Mouse (Mus musculus) central nervous system, embryonic 11.5 days (tissue): ENCODE data around the gene Tlk2. TPM values are rescaled to one million over a fixed set of nuclear protein-coding genes. Genes with fewer than 3 reads are reported as not detected.

Source experiments
- polyA plus RNA-seq: library from polyadenylated mRNA; depleted of rRNA; stranded (reverse); fragments of >200 nt; gene quantifications from 2 replicates; pipeline ENCODE4 v1.2.3, GENCODE M21; 2012; rRNA removed

The Tlk2 gene
- polyA plus RNA-seq, result 40.8 and 56.7 TPM in 2 replicates

GRCm38 (mm10) chr11:105178516-105178915 is at the start of gene Tlk2:
Gene Tlk2 (plus strand): TSS chr11:105178807.

DNA sequence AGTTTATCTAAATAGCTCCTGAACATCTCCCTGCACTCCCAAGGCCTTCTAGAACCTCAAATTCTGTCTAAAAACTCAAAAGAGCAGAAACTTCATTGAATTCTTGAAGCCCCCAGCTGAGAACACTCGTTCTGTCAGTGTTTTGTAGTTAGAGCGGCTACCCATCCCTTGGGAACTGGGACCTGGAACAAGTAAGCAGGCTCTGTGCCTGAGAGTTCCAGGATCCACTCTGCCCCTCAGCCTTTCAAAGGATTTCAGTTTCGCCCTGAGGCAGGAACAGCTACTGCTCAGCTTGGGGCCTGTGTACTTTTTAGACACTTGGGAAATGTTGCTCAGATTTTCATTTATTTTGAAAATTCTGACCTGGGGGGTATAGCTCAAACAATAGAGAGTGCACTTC is 32.0 kb upstream of the Tlk2 start, which contains the start of gene Gm10842:
Gm10842 (plus strand) TSS at position 301 of the 400 bp plus-strand sequence.

DNA sequence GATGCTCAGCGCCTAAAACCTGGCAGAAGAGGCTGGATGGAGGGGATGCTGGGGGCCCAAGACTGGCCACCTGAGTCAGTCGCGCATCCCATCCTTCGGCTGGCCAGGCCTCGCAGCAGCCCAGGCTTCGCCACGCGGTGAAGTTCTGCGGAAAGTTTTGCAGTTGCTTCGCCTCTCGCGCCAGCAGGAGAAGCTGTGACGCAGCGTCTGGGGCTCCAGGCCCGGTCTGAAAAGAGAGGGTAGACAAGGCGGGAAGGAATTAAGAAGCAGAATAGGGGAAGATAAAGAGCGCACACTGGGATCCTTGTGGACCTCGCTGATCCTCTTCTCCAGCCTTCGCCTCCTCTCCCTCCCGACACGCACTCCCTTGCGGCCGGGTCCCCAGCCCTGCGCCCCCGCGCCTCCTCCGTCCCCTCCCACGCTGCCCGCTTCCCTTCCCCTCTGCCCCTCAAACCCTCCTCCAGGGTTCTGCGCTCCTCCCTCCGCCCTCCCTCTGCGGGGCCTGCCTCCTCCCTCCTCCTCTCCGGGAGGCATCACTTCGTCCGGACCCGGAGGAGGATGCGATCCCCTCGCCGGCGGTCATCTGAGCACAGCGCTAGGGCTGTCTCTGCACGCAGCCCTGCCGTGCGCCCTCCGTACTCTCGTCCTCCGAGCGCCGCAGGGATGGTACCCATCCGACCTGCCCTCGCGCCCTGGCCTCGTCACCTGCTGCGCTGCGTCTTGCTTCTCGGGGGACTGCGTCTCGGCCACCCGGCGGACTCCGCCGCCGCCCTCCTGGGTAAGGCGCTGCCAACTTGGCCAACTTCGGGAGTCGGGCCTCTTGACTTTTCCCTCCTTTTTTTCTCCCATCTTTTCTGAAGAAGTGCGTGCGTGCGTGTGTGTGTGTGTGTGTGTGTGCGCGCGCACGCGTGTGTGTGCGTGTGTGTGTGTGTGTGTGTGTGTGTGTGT is 113.8 kb downstream of the Tlk2 start, which contains the start of gene Mrc2:
Mrc2 (plus strand) TSS at position 520 of the 948 bp plus-strand sequence.

Other genes starting within 250 kb of the Tlk2 start
- not detected in 2 replicates for gene Efcab3, start 115.2 kb upstream of the Tlk2 start, polyA plus RNA-seq
- 38.9 and 44.9 TPM in 2 replicates for gene Mettl2, start 52.4 kb upstream of the Tlk2 start, polyA plus RNA-seq
- gene Gm10842, start 31.9 kb upstream of the Tlk2 start, polyA plus RNA-seq, result not detected in 2 replicates
- 34.5 and 43.1 TPM in 2 replicates for gene Mrc2, start 113.8 kb downstream of the Tlk2 start, polyA plus RNA-seq